Mouse (Mus musculus): ENCODE measurements around the gene Xpc. TPM values are rescaled to one million over a fixed set of nuclear protein-coding genes. Genes with fewer than 3 reads are reported as not detected.

Gene Xpc
- total RNA-seq, 2 experiments from 2014 or later, result 10.0 TPM

DNA sequence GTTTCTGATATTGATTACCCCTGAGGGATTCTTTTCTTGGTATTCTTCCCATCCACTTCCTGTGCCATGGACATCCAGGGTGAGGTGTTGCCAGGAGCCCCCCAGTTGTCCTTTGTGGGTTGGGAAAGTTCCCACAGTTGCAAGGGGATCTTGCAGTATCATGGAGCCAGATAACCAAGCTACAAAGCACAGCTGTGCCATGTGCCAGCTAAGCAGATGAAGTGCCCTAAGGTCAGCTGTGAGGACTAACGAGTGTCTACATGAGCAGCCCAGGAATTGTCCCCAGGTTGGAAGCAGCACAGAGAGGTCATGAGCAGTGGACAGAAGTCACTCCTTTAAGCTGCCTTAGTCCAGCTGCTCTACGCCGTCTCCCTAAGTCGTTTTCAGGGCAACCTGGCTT, 9.9 kb upstream of the Xpc start:
- DNase-seq, result no peak

- no peak for DNase-seq
Measured at GRCm38 (mm10) chr6:91522816-91523215, 7.1 kb upstream of the Xpc start.

- DNase-seq, result no peak
Measured at GRCm38 (mm10) chr6:91518454-91519020, 2.8 kb upstream of the Xpc start.

GRCm38 (mm10) chr6:91514737-91515362, 838 bp downstream of the Xpc start:
- peak in 1 of 2 experiments; percentile 29 for DNase-seq

DNA sequence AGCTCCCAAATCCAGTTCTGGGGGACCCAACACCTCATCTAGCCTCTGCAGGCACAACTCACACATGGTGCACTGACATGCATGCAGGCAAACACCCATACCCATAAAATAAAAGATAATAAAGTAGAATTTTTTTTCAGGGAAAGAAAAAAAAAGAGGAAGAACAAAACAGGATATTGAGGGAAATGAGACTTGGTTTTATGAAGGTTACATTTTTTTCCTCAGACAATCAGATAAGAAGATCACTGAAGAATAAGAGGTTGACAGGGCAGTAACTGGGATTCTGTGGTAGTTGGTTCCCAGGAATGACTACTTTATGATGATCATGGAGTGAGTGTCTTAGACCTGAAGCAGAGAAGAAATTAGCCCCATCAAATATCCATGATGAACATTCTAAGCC, 1.6 kb downstream of the Xpc start:
- no peak for DNase-seq

- DNase-seq, result no peak
Measured at GRCm38 (mm10) chr6:91510211-91510610, 5.5 kb downstream of the Xpc start.

- peak; percentile 60 to 88 for DNase-seq
Measured at GRCm38 (mm10) chr6:91509326-91509725, 6.4 kb downstream of the Xpc start.

- DNase-seq, result no peak
Measured at GRCm38 (mm10) chr6:91508041-91508440, 7.6 kb downstream of the Xpc start.

GRCm38 (mm10) chr6:91506036-91506435, 9.7 kb downstream of the Xpc start:
- DNase-seq, result no peak

DNA sequence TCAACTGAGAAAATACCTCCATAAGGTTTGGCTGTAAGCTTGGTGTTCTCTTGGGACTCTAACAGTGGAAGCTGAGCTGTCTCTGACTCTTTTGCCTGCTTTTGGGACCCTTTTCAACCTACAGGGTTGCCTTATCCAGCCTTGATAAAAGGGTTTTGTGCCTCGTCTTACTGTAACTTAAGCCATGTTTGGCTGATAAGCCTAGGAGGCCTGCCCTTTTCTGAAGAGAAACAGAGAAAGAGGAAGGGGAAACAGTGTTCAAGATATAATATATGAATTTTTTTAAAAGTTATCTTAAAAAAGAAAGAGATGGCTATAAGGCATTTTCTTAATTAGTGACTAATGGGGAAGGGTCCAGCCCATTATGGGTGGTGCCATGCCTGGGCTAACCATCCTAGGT, 12.4 kb downstream of the Xpc start:
- DNase-seq, result no peak

- DNase-seq, result no peak
Measured at GRCm38 (mm10) chr6:91494526-91494925, 21.2 kb downstream of the Xpc start.

- DNase-seq, result no peak
Measured at GRCm38 (mm10) chr6:91493053-91493452, 22.6 kb downstream of the Xpc start.

- no peak for DNase-seq
Measured at GRCm38 (mm10) chr6:91491004-91491403, 24.7 kb downstream of the Xpc start.

GRCm38 (mm10) chr6:91489872-91490271, 25.8 kb downstream of the Xpc start:
- DNase-seq, result peak; percentile 56 to 60

DNA sequence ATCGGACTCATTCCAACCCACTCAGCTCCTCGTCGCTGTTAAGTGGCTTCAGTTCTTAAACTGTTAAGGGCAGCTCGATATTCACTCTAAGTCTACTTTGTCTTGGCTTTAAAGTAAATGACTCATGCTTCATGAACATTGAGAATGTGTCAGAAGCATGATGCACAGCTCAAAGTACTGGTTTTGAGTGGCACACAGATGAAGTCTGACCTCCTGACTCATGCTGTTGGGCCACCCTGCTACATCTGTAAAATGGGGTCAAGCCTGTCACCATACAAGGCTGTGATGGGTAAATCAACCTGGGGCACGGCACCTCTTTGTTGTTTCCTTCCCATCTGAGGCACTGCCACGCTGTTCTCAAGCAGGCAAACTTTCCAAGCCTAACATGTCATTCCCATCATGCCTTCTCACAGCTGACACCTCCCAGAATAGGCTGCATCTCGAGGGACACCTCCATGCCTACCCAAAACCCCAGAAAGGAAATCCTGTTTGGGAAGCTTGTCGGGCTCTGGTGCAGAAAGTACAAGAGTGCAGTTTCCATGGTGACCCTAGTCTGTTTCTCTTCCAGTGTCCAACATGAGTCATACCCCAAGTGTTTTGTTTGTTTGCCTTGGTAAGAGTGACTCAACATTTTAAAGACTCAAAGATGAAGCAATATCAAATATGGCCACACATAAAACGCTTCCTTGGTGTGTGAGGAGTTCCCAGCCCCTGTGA, 27.0 kb downstream of the Xpc start:
- DNase-seq, result peak; percentile 75 to 86

DNA sequence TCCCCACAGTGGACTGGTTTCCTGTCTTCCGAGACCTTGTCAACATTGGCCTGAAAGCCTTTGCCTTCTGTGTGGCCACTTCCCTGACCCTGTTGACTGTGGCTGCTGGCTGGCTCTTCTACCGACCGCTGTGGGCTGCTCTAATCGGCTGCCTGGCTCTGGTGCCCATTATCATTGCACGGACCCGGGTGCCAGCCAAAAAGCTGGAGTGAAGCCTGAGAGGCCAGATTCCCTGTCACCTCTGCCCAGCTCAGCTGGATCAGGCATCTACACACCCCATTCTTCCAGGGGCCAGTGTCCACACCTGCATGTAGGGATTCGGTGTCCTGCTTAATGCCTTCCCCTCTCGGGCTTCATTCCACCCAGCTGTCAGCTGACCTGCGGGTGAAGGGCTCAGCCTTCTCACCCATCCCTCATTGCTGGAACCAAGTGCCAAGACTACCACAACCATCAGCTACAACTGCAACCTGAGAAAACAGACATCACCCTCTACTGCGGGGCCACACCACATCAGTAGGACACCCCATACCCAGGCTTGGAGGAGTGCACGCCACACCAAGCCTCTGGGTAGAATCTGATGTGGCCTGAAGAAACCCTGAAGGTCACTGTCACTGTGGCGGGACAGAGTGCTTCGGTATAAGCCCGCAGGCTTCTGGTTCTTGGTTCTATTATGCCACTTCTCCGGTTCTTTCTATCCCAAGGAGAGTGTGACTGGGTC, 28.8 kb downstream of the Xpc start:
- DNase-seq, result peak; percentile 30 to 41

DNA sequence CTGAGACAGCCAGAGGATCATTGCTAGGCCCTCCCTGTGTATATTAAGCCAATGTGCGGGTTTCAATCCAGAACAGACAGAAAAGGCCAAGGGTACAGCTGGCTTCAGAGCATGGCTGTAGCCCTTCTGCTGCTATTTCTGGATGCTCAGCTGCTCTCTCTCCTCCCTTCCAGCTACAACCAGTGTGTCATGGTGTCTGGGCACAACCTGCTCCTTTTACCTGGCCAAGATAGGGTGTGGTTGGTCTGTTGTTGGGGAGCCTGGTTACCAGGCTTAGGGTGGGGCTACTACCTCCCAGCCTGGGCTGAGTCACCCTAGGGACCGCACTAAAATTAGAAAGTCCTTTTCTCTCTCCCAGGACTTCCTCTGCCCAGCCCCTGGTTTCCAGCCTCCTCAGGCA, 32.3 kb downstream of the Xpc start:
- DNase-seq, result peak; percentile 29 to 57

- DNase-seq, result no peak
Measured at GRCm38 (mm10) chr6:91476541-91476940, 39.1 kb downstream of the Xpc start.

DNA sequence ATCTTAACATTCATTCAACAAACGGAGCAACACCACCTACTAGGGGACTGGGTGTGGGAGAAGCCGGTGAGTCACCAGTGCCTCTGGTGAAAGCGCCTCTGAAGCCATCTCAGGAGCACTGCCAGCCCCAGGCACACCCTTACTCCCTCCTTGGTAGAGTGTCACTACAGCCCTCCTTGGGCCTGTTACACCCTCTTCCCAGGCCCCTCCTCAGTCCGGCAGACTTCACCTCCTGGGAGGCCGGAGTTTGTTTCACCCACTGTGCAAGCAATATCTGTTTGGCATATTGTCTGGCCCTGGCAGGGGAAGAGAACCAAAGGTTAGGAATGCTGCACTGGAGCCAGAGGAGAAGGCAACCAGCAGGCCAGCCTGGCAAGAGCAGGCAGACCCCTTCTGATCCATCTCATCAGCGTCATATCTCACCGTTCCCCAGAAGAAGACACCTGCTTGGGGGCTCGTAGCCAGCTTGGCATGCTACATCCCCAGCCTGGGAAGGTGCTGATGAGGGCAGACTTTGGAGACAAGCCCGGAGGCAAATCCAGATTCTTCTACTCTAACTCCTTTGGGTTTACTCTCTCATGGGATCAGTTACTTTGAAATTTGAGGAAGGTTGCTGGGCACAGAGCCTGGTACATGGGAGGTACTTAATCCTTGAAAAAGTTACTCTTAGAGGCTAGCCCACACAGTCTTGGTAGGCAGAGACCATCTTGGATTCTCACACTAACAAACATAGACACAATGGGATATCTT, 41.1 kb downstream of the Xpc start:
- peak in 1 of 2 experiments; percentile 54 for DNase-seq

GRCm38 (mm10) chr6:91473805-91474440, 41.8 kb downstream of the Xpc start:
- peak in 1 of 2 experiments; percentile 18 for DNase-seq
